Mouse (Mus musculus) liver, adult 2 months (tissue): Measurements from ENCODE around the gene Exoc7. TPM values are rescaled to one million over a fixed set of nuclear protein-coding genes. Genes with fewer than 3 reads are reported as not detected.
A peak's percentile ranks its signal among the peaks of the same experiment; 100 is the strongest.

Experiments
- DNase-seq: peaks from one replicate; pipeline ENCODE4 v3.0.0-alpha.2; 2011; ENCODE audit warnings: low read depth, low spot score; ENCODE audit errors: extremely low read depth
- H3K27ac ChIP-seq: fragments of 200-500 bp; replicated peaks from 2 replicates; pipeline ENCODE4 v1.5.1; 2012; ENCODE audit warnings: low read depth, mild to moderate bottlenecking, control low read depth, inconsistent platforms, low read length; ENCODE audit not compliant: insufficient read depth
- H3K27me3 ChIP-seq: fragments of 200-500 bp; 2 replicates; pipeline ENCODE4 v1.6.1; 2012; ENCODE audit warnings: mild to moderate bottlenecking, moderate library complexity, low read length, inconsistent platforms; ENCODE audit not compliant: control insufficient read depth, insufficient read depth
- H3K36me3 ChIP-seq: fragments of 200-500 bp; 2 replicates; pipeline ENCODE4 v1.6.1; 2012; ENCODE audit warnings: low read length, inconsistent platforms; ENCODE audit not compliant: control insufficient read depth, insufficient read depth
- H3K4me1 ChIP-seq: fragments of 200-500 bp; 2 replicates; pipeline ENCODE4 v1.6.1; 2011; ENCODE audit warnings: low read length; ENCODE audit not compliant: control insufficient read depth, insufficient read depth
- H3K4me3 ChIP-seq: fragments of 200-500 bp; 2 replicates; pipeline ENCODE4 v1.5.1; 2011; ENCODE audit warnings: low read depth, mild to moderate bottlenecking, control low read depth, low read length, moderate library complexity; ENCODE audit not compliant: insufficient read depth
- H3K79me2 ChIP-seq: fragments of 200-500 bp; 2 replicates; pipeline ENCODE4 v1.6.1; 2012; ENCODE audit warnings: inconsistent platforms, mild to moderate bottlenecking, low read length, moderate library complexity; ENCODE audit not compliant: control insufficient read depth, insufficient read depth
- H3K9ac ChIP-seq: fragments of 200-500 bp; 2 replicates; pipeline ENCODE4 v1.6.1; 2012; ENCODE audit warnings: low read depth, mild to moderate bottlenecking, control low read depth, inconsistent platforms, low read length
- CTCF ChIP-seq: fragments of 200-500 bp; IDR thresholded peaks from 2 replicates; pipeline ENCODE4 v1.5.1; 2011; ENCODE audit warnings: low read depth, low read length, control low read depth
- POLR2A ChIP-seq: fragments of 200-500 bp; IDR thresholded peaks from 2 replicates; pipeline ENCODE4 v1.6.1; 2011; ENCODE audit warnings: low read length, control low read depth; ENCODE audit not compliant: insufficient read depth; ENCODE audit errors: extremely low read depth
- WGBS: fragments of 180-500 bp; shearing (Covaris S2); methylation state at CpG from one replicate; pipeline ENCODE4 v1.1.7; 2018; 5-methylcytosine and 5-hydroxymethylcytosine counted together
- polyA plus RNA-seq: library from polyadenylated mRNA; depleted of rRNA; stranded (reverse); fragments of >200 nt; gene quantifications from 2 replicates; pipeline ENCODE4 v1.2.3, GENCODE M21; 2012
- total RNA-seq: library from RNA; depleted of rRNA; stranded (reverse); fragments of >200 nt; gene quantifications from 2 replicates; pipeline ENCODE4 v1.2.3, GENCODE M21; 2014

Gene Exoc7
- total and polyA plus RNA-seq, 2 experiments = 15.9 to 19.5 TPM

GRCm38 (mm10) chr11:116329314-116330210 lies 22.5 kb upstream of the Exoc7 start:
- no peaks in the 10 kb centered on the region for H3K79me2 ChIP-seq
- H3K4me3 ChIP-seq = no peak overlapping the region
- no peak overlapping the region for H3K9ac ChIP-seq
- 0 out of 2 replicates have a peak, but pooled peaks cover 8% of the 10 kb centered on the region for H3K27me3 ChIP-seq
- DNase-seq = no peak
- no peaks in the 10 kb centered on the region for H3K4me1 ChIP-seq
- no peaks in the 10 kb centered on the region for H3K36me3 ChIP-seq
- WGBS = 80% methylated on average over 18 of the region's 18 CpGs
- no peak overlapping the region for H3K27ac ChIP-seq
- no peak for TF ChIP-seq CTCF
- no peak for TF ChIP-seq POLR2A

- DNase-seq = no peak
- H3K27me3 ChIP-seq = no peaks in the 10 kb centered on the region
- TF ChIP-seq POLR2A (no peak), CTCF (no peak)
- no peak overlapping the region for H3K4me3 ChIP-seq
- H3K27ac ChIP-seq = no peak overlapping the region
- 83% methylated on average over 7 of the region's 7 CpGs for WGBS
- no peaks in the 10 kb centered on the region for H3K4me1 ChIP-seq
- no peaks in the 10 kb centered on the region for H3K36me3 ChIP-seq
- H3K79me2 ChIP-seq = no peaks in the 10 kb centered on the region
- no peak overlapping the region for H3K9ac ChIP-seq
These were observed 20.1 kb upstream of the Exoc7 start for GRCm38 (mm10) chr11:116326963-116327603.

- TF ChIP-seq CTCF = peak; percentile 89
- no peak for TF ChIP-seq POLR2A
- no peaks in the 10 kb centered on the region for H3K27me3 ChIP-seq
- WGBS = 3% methylated on average over 41 of the region's 41 CpGs
- H3K4me1 ChIP-seq = peaks cover 2% of the 10 kb centered on the region; the same call in 1 of the 2 replicates
- peak; percentile 27 for DNase-seq
- H3K4me3 ChIP-seq = peak overlapping the region; percentile 50; the same call in 1 of the 2 replicates
- H3K9ac ChIP-seq = peak overlapping the region; percentile 66
- no peaks in the 10 kb centered on the region for H3K36me3 ChIP-seq
- no peaks in the 10 kb centered on the region for H3K79me2 ChIP-seq
- no peak overlapping the region for H3K27ac ChIP-seq
These were observed 12.0 kb upstream of the Exoc7 start for GRCm38 (mm10) chr11:116318719-116319659.

GRCm38 (mm10) chr11:116312359-116312758 lies 5.3 kb upstream of the Exoc7 start:
- H3K4me1 ChIP-seq = no peaks in the 10 kb centered on the region
- H3K4me3 ChIP-seq = no peak overlapping the region
- TF ChIP-seq POLR2A = no peak
- 57% methylated on average over 8 of the region's 8 CpGs for WGBS
- H3K79me2 ChIP-seq = no peaks in the 10 kb centered on the region
- no peak overlapping the region for H3K27ac ChIP-seq
- H3K36me3 ChIP-seq = no peaks in the 10 kb centered on the region
- no peak overlapping the region for H3K9ac ChIP-seq
- no peaks in the 10 kb centered on the region for H3K27me3 ChIP-seq
- DNase-seq = no peak

GRCm38 (mm10) chr11:116311169-116311568 lies 4.1 kb upstream of the Exoc7 start:
- H3K27me3 ChIP-seq = no peaks in the 10 kb centered on the region
- H3K27ac ChIP-seq = no peak overlapping the region
- H3K36me3 ChIP-seq = no peaks in the 10 kb centered on the region
- WGBS = 65% methylated on average over 8 of the region's 8 CpGs
- H3K9ac ChIP-seq = no peak overlapping the region
- no peak for TF ChIP-seq CTCF
- no peak for TF ChIP-seq POLR2A
- peaks cover 2% of the 10 kb centered on the region; the same call in 1 of the 2 replicates for H3K4me1 ChIP-seq
- H3K4me3 ChIP-seq = no peak overlapping the region
- peaks cover 3% of the 10 kb centered on the region; the same call in 1 of the 2 replicates for H3K79me2 ChIP-seq
- no peak for DNase-seq
